ENCODE assay signal across 32 mouse cellular contexts in the genomic region with DNA sequence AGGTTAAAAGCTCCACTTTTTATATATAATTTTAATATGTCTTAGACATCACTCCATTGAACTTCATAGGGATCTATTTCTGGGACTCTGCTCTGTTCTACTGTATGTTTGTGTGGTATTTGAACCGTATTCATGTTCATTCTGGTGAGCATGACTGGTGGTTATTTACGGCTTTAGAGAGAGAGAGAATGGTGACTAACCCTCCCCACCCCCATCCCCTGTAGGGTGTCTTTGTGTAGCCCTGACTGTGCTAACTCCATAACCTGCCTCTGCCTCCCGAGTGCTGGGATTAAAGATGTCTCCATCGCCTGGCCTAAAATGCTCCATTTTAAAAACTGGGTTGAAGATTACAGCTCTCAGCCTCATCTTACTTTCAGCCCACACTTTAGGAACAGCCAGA.
"Had no signal": no experiment of that assay in that cellular context is flagged by ENCODE, and none has a peak within 500 bp of the region (broad histone marks: within the 10 kb centered on the region; RNA-seq: fewer than 3 reads in every experiment).

No protein-coding gene starts in this region.

- H3K27ac ChIP-seq: limb, embryonic 10.5 days; limb, embryonic 12.5 days; limb, embryonic 13.5 days; limb, embryonic 15.5 days; liver, embryonic 12.5 days; liver, embryonic 13.5 days; liver, embryonic 14.5 days; liver, embryonic 15.5 days; lung, embryonic 15.5 days; macrophage; midbrain, embryonic 10.5 days; midbrain, embryonic 12.5 days; midbrain, embryonic 13.5 days; midbrain, embryonic 15.5 days; neural tube, embryonic 13.5 days had no signal

- ATAC-seq: liver, embryonic 12.5 days; liver, postnatal 0 days; lung, postnatal 0 days; midbrain, embryonic 13.5 days; midbrain, embryonic 15.5 days; midbrain, embryonic 16.5 days had no signal

- H3K4me1 ChIP-seq: limb, embryonic 10.5 days; limb, embryonic 15.5 days; liver, embryonic 12.5 days; liver, embryonic 13.5 days; lung, embryonic 15.5 days; megakaryocyte, embryonic 14.5 days; midbrain, embryonic 12.5 days; midbrain, embryonic 13.5 days; midbrain, embryonic 15.5 days; neural tube, embryonic 13.5 days had no signal

- H3K4me2 ChIP-seq: limb, embryonic 12.5 days; limb, embryonic 13.5 days; limb, embryonic 15.5 days; liver, embryonic 11.5 days; liver, embryonic 12.5 days; liver, embryonic 13.5 days; liver, embryonic 15.5 days; lung, embryonic 14.5 days; lung, embryonic 15.5 days; midbrain, embryonic 11.5 days; midbrain, embryonic 12.5 days; midbrain, embryonic 13.5 days; midbrain, embryonic 15.5 days; neural tube, embryonic 13.5 days had no signal

- H3K4me3 ChIP-seq: limb, embryonic 10.5 days; limb, embryonic 12.5 days; limb, embryonic 13.5 days; limb, embryonic 15.5 days; liver, embryonic 12.5 days; liver, embryonic 13.5 days; liver, embryonic 15.5 days; lung, embryonic 15.5 days; megakaryocyte, embryonic 14.5 days; midbrain, embryonic 10.5 days; midbrain, embryonic 12.5 days; midbrain, embryonic 13.5 days; midbrain, embryonic 15.5 days; myocyte; neural tube, embryonic 13.5 days had no signal

- H3K27me3 ChIP-seq: limb, embryonic 12.5 days; limb, embryonic 13.5 days; limb, embryonic 15.5 days; liver, embryonic 12.5 days; liver, embryonic 13.5 days; liver, embryonic 15.5 days; lung, embryonic 15.5 days; megakaryocyte, embryonic 14.5 days; midbrain, embryonic 12.5 days; midbrain, embryonic 13.5 days; midbrain, embryonic 15.5 days; neural tube, embryonic 13.5 days had no signal

- H3K9ac ChIP-seq: limb, embryonic 12.5 days; limb, embryonic 13.5 days; limb, embryonic 15.5 days; liver, embryonic 12.5 days; liver, embryonic 13.5 days; liver, embryonic 14.5 days; liver, embryonic 15.5 days; liver, postnatal 0 days; lung, embryonic 14.5 days; lung, embryonic 15.5 days; midbrain, embryonic 12.5 days; midbrain, embryonic 13.5 days; midbrain, embryonic 15.5 days; neural tube, embryonic 13.5 days had no signal

- H3K9me3 ChIP-seq: limb, embryonic 10.5 days; limb, embryonic 12.5 days; limb, embryonic 13.5 days; limb, embryonic 15.5 days; liver, embryonic 12.5 days; liver, embryonic 13.5 days; liver, embryonic 15.5 days; lung, embryonic 15.5 days; megakaryocyte, embryonic 14.5 days; midbrain, embryonic 10.5 days; midbrain, embryonic 12.5 days; midbrain, embryonic 13.5 days; midbrain, embryonic 15.5 days; neural tube, embryonic 13.5 days had no signal

- DNase-seq: left cerebral cortex, postnatal 4 days; liver; liver, embryonic 13.5 days; liver, postnatal 0 days; lung, adult 18-20 months; lung, adult 2 months; lung, embryonic 14.5 days; lung, postnatal 10 days; lung, postnatal 14 days; lung, postnatal 36 days; lung, postnatal 4 days; midbrain, embryonic 14.5 days had no signal
